Mouse (Mus musculus) kidney, embryonic 16.5 days (tissue): Measurements from ENCODE around the gene Ccser1. TPM values are rescaled to one million over a fixed set of nuclear protein-coding genes. Genes with fewer than 3 reads are reported as not detected.
"Not testable (repeated sequence)": the region's sequence is repeated elsewhere in the genome, so short reads cannot be mapped to it uniquely, and the experiment has no call there.

Experiments used
- ATAC-seq: fragments of 200-750 bp; cut with Nextera tagmentation; 2 replicates; pipeline ENCODE4 v1.8.0; 2017; ENCODE audit warnings: moderate TSS enrichment; ENCODE audit not compliant: low FRiP score, low TSS enrichment
- H3K27ac ChIP-seq: fragments of 300-500 bp; sonication (generic); 2 replicates; pipeline ENCODE4 v1.5.1; 2014; ENCODE audit warnings: low read length
- H3K27me3 ChIP-seq: fragments of 300-500 bp; sonication (generic); 2 replicates; pipeline ENCODE4 v1.6.1; 2014; ENCODE audit warnings: low read length, control low read depth, mixed read lengths; ENCODE audit not compliant: insufficient read depth
- H3K36me3 ChIP-seq: fragments of 300-500 bp; sonication (generic); 2 replicates; pipeline ENCODE4 v1.6.1; 2014; ENCODE audit warnings: low read length, control low read depth, mixed read lengths; ENCODE audit not compliant: insufficient read depth
- H3K4me1 ChIP-seq: fragments of 300-500 bp; sonication (generic); 2 replicates; pipeline ENCODE4 v1.6.1; 2014; ENCODE audit warnings: low read length, control low read depth, mixed read lengths; ENCODE audit not compliant: insufficient read depth
- H3K4me2 ChIP-seq: fragments of 300-500 bp; sonication (generic); replicated peaks from 2 replicates; pipeline ENCODE4 v1.6.1; 2014; ENCODE audit warnings: low read depth, low read length
- H3K4me3 ChIP-seq: fragments of 300-500 bp; sonication (generic); 2 replicates; pipeline ENCODE4 v1.5.1; 2014; ENCODE audit warnings: mild to moderate bottlenecking, low read length
- H3K9ac ChIP-seq: fragments of 300-500 bp; sonication (generic); replicated peaks from 2 replicates; pipeline ENCODE4 v1.6.1; 2014; ENCODE audit warnings: low read length
- H3K9me3 ChIP-seq: fragments of 300-500 bp; sonication (generic); 2 replicates; pipeline ENCODE4 v1.6.1; 2016; ENCODE audit warnings: low read length, control low read depth
- WGBS: fragments of 180-500 bp; shearing (Covaris S2); extraction: QIAGEN DNeasy Blood & Tissue Kit; methylation state at CpG from one replicate; pipeline ENCODE4 v1.1.7; 2014; 5-methylcytosine and 5-hydroxymethylcytosine counted together
- polyA plus RNA-seq: library from polyadenylated mRNA; unstranded; fragments of >200 nt; fragmentation: Nextera tagmentation; extraction: Ambion mirVana; gene quantifications from 2 replicates; pipeline ENCODE4 v1.2.1, GENCODE M21; 2015

The Ccser1 gene
- polyA plus RNA-seq, 1 experiment from 2014 or later = 17.4 TPM

DNA sequence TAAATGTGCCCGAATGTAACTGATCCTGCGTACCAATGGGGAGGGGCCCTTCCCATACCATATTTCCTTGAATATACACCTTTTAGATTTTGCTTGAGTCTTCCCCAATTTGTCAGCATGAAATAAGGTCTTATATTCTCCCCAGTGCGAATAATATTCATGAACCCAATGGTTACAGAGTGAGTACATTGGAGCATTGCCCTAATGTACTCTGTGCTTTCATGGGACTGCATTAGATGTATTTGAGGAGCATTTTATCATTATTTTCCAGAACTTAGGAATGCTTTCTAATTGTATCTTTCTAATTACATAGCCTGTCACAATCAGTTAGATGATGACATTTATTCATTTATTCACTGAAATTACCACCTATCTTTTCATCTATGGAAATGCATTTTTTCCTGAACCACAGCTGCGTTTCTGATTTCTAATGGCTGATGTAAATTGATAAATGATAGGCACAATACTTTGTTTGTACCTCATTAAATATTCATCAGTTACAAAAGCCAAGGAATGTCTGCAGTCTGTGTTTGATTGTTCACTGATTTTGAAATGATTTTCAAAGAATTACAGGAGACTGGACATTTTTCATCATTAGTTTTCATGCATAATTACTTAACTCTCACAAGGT is 67.8 kb downstream of the Ccser1 start:
- Histone ChIP-seq H3K9me3 (no peaks in the 10 kb centered on the region), H3K9ac (no peak overlapping the region), H3K4me2 (no peak overlapping the region), H3K4me1 (no peaks in the 10 kb centered on the region), H3K36me3 (no peaks in the 10 kb centered on the region), H3K27ac (no peak overlapping the region), H3K4me3 (no peak overlapping the region), H3K27me3 (no peaks in the 10 kb centered on the region)
- 75% methylated on average over 4 of the region's 4 CpGs for WGBS
- no peak for ATAC-seq

DNA sequence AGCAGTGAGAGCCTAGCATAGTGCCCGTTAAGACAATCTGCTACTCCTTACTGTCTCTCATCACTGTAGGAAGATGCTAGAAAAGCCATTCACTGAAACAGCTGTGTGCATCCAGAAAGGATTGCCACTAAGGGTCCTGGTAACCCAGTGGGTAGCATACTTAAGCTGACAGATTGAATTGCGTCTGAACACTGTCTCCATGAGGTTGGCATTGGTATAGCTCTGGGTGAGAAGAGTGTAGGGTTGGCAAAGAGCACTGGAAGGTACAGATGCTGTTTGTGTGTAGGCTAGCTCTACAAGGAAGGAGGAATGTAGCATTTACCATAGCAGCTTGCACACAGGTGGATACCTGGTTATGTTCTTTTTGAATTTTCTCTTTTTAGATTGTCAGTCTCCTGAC is 68.6 kb downstream of the Ccser1 start:
- Histone ChIP-seq H3K4me1 (no peaks in the 10 kb centered on the region), H3K27ac (no peak overlapping the region), H3K36me3 (no peaks in the 10 kb centered on the region), H3K9ac (no peak overlapping the region), H3K27me3 (no peaks in the 10 kb centered on the region), H3K4me2 (no peak overlapping the region), H3K9me3 (no peaks in the 10 kb centered on the region), H3K4me3 (no peak overlapping the region)
- no peak for ATAC-seq
- WGBS = 79% methylated on average over 2 of the region's 2 CpGs

DNA sequence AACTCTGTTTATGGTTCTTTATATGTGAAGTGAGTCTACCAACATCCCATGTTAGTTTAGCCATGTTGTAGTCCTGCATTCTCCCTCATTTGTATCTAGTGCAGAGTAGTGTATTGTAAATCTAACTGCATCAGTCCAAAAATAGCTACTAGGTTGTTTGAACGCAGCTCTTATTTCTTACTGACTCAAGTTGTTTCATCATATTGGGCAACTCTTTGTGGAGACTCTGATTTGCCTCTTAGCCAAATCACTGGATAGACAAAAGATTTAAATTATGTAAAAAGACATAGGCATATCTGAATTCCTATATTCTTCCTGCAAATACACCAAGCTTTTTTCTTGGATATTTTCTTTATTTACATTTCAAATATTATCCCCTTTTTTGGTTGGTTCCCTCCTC is 71.1 kb downstream of the Ccser1 start:
- Histone ChIP-seq H3K27me3 (no peaks in the 10 kb centered on the region), H3K36me3 (no peaks in the 10 kb centered on the region), H3K4me1 (no peaks in the 10 kb centered on the region), H3K9me3 (no peaks in the 10 kb centered on the region), H3K4me3 (no peak overlapping the region), H3K4me2 (no peak overlapping the region), H3K27ac (no peak overlapping the region), H3K9ac (no peak overlapping the region)
- no peak for ATAC-seq
- 86% methylated on average over 1 of the region's 1 CpGs for WGBS

DNA sequence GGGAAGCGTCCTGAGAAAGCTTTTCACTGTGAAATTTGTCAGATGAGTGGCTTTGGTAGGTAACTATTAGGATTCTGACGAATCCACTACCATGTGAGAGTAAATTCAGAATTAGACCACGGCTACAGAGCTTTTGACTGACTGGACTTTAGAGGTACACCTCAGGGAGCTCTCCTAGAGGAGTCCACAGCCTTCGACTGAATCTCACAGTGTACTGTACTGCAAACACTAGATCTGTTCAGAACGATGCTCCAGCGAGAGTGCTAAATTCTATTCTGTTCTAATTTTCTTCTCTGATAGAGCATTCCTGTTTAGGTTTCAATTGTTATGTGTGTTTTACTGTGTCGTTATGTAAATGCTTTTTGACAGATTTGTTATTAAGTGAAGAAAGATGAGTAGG is 72.8 kb downstream of the Ccser1 start:
- H3K27ac ChIP-seq = no peak overlapping the region
- no peaks in the 10 kb centered on the region for H3K9me3 ChIP-seq
- H3K9ac ChIP-seq = no peak overlapping the region
- H3K36me3 ChIP-seq = no peaks in the 10 kb centered on the region
- H3K4me2 ChIP-seq = no peak overlapping the region
- H3K4me3 ChIP-seq = no peak overlapping the region
- WGBS = 87% methylated on average over 7 of the region's 7 CpGs
- ATAC-seq = no peak
- no peaks in the 10 kb centered on the region for H3K4me1 ChIP-seq
- no peaks in the 10 kb centered on the region for H3K27me3 ChIP-seq

DNA sequence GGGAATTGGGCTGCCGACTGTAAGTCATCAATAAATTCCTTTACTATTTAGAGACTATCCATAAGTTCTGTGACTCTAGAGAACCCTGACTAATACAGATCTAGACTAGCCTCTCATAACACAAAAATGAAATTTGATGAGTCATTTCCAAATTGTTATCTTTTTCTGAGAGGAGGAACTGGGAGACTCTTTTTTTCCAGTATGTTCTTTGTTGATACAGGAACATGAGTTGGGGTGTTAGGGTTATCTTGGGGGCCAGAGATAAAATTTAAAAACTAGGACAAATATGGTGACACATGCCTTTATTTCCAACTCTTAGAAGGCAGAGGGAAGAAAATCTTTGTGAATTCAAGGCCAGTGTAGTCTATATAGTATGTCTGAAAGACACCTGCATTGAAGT is 75.8 kb downstream of the Ccser1 start:
- WGBS = no CpG with 5 or more reads among the region's 1 CpGs
- not testable (repeated sequence) for H3K27me3 ChIP-seq, H3K4me1 ChIP-seq, H3K9ac ChIP-seq, ATAC-seq, H3K4me2 ChIP-seq, H3K36me3 ChIP-seq, H3K9me3 ChIP-seq, H3K4me3 ChIP-seq, H3K27ac ChIP-seq

DNA sequence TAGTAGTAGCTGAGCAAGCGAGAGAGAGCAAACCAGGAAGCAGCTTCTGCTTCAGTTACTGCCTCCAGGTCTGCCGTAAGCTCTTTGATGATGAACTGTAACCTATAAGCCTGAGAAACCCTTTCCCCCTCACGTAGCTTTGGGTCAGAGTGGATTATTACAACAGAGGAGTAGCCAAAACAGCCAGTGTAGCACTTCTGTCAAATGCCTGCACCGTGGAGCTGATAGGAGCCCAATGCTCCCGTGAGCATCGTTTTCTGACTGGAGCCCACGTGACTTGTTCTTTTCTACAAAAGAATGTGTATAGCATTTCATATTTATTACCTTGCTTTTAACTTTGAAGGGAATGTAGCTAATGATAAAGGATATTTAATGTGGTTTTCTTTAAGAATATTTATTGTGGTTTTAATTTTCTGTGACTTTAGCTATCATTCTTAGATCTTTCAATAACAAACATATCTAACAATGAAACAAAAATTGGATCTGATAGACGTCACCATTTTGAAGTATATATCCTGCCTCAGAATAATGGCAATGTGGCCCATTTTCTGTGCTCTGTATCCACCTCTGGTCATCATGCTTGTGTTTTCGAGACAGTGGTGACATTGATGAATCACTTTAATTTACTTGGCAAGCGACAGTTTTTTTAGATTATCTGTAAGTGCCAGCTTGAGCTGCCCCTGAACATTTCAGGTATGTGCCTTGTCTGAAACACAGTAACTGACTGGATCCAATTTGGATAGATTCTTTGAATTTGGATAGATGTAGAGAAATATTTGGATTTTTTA is 78.9 kb downstream of the Ccser1 start:
- Histone ChIP-seq H3K4me2 (no peak overlapping the region), H3K36me3 (no peaks in the 10 kb centered on the region), H3K4me3 (no peak overlapping the region), H3K27me3 (no peaks in the 10 kb centered on the region), H3K4me1 (peaks cover 13% of the 10 kb centered on the region; the same call in 1 of the 2 replicates), H3K9ac (no peak overlapping the region), H3K27ac (no peak overlapping the region), H3K9me3 (no peaks in the 10 kb centered on the region)
- ATAC-seq = no peak
- 49% methylated on average over 10 of the region's 10 CpGs for WGBS

DNA sequence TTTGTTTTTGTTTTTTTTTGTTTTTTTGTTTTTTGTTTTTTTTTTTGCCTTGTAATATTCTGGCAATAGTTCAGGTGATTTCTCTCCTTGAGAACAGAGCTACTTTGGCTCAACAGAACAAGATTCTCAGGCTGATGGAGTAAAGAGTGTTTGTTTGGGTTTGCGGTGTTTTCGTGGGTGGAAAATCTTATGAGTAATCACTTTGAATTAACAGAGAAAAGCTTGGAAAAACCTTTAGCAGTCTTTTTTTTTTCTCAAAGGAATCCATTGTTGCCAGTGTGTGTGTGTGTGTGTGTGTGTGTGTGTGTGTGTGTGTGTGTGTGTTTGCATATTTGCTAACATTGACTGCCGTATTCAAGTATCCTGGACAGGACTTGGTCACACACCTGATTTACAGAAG is 81.3 kb downstream of the Ccser1 start:
- peaks cover 13% of the 10 kb centered on the region; the same call in 1 of the 2 replicates for H3K4me1 ChIP-seq
- ATAC-seq = no peak
- no peaks in the 10 kb centered on the region for H3K27me3 ChIP-seq
- WGBS = 83% methylated on average over 3 of the region's 3 CpGs
- no peaks in the 10 kb centered on the region for H3K9me3 ChIP-seq
- H3K4me3 ChIP-seq = no peak overlapping the region
- no peak overlapping the region for H3K27ac ChIP-seq
- H3K9ac ChIP-seq = no peak overlapping the region
- no peak overlapping the region for H3K4me2 ChIP-seq
- H3K36me3 ChIP-seq = no peaks in the 10 kb centered on the region

DNA sequence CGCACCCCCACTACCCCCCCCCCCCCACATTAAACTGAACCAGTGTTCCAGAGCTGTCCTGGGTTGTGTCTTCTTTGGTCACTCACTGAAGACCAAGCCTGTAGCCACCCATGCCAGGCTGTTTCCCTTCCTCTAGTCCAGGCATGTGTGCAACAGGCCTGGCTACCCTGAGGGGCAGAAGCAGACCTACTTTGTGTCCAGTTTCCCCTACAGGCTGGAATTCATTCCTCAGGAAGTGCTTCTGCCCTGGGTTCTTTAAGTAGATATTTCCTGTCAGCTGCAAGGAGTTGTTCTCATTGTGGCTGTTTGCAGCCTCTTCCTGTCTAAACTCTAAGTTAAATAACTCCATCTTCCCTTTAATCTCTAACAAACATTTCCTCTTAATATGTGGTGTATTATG is 82.3 kb downstream of the Ccser1 start:
- no peak overlapping the region for H3K4me3 ChIP-seq
- WGBS = no CpG with 5 or more reads among the region's 1 CpGs
- H3K9me3 ChIP-seq = no peaks in the 10 kb centered on the region
- no peaks in the 10 kb centered on the region for H3K36me3 ChIP-seq
- no peaks in the 10 kb centered on the region for H3K27me3 ChIP-seq
- ATAC-seq = peak; percentile 70; the same call in 1 of the 2 replicates
- no peak overlapping the region for H3K9ac ChIP-seq
- H3K4me2 ChIP-seq = no peak overlapping the region
- H3K4me1 ChIP-seq = peaks cover 13% of the 10 kb centered on the region; the same call in 1 of the 2 replicates
- peak overlapping the region; percentile 44; the same call in 1 of the 2 replicates for H3K27ac ChIP-seq

DNA sequence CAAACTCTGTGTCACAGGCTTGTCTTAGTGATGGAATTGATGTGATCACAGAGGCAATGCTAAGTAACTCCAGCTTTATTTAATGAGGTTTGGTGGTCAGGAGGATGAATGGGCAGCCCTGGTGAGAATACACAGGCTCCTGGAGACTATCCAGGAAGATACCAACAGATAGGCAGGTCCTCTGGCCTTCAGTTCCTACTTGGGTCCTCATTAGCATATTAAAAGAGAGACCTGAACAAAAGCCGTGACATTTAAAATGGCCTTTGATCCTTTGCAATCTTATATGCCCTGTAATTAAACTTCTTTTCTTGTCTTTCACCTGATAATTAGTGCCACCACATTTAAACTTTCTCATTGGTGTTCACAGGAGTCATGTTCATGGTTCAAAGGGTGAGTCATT is 83.2 kb downstream of the Ccser1 start:
- Histone ChIP-seq H3K4me1 (peaks cover 13% of the 10 kb centered on the region; the same call in 1 of the 2 replicates), H3K9ac (no peak overlapping the region), H3K4me3 (no peak overlapping the region), H3K9me3 (no peaks in the 10 kb centered on the region), H3K36me3 (no peaks in the 10 kb centered on the region), H3K4me2 (no peak overlapping the region), H3K27ac (no peak overlapping the region), H3K27me3 (no peaks in the 10 kb centered on the region)
- whole genome bisulfite sequencing = 52% methylated on average over 1 of the region's 1 CpGs
- no peak for ATAC-seq

DNA sequence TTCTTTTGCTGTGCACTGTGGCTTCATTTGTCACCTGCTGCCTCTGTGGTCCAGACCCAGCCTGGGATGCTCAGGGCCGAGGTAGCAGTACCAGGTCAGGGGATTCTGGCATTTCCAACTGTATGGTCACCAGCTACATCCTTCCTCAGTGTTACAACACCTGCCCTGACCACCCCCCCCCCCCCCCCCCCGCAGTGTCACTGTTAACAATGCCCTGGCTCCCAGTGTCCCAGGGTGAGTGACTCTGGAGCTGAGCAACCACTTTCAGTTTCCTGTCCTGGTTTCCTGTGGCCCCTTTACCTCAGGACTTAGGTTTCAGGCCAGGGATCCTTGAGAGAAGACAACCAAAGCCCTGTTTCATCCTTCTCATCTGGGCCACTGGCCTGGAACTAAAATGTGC is 90.9 kb downstream of the Ccser1 start:
- H3K4me1 ChIP-seq = peaks cover 4% of the 10 kb centered on the region; the same call in 1 of the 2 replicates
- H3K27ac ChIP-seq = no peak overlapping the region
- H3K4me2 ChIP-seq = no peak overlapping the region
- no peak; the same call in 1 of the 2 replicates for ATAC-seq
- H3K27me3 ChIP-seq = no peaks in the 10 kb centered on the region
- H3K4me3 ChIP-seq = no peak overlapping the region
- no peaks in the 10 kb centered on the region for H3K36me3 ChIP-seq
- no peak overlapping the region for H3K9ac ChIP-seq
- H3K9me3 ChIP-seq = no peaks in the 10 kb centered on the region
- 74% methylated on average over 1 of the region's 2 CpGs for WGBS
